Mouse (Mus musculus): ENCODE data around the gene 4931414P19Rik.

- TF ChIP-seq CTCF (IDR thresholded peaks at IDR 0.05; ENCODE audit: extremely low read depth, insufficient read depth, low read length) (no peak), POLR2A (IDR thresholded peaks at IDR 0.05; ENCODE audit: extremely low read depth, insufficient read depth, low read length) (no peak)
These were observed 17.5 kb upstream of the 4931414P19Rik start for GRCm38 (mm10) chr14:54623334-54623733.
